Mouse (Mus musculus) heart, postnatal 0 days (tissue): Measurements from ENCODE around the gene Pik3cd. TPM values are rescaled to one million over a fixed set of nuclear protein-coding genes. Genes with fewer than 3 reads are reported as not detected.

Experiments
- ATAC-seq: fragments of 200-750 bp; cut with Nextera tagmentation; 2 replicates; pipeline ENCODE4 v1.8.0; 2017; ENCODE audit warnings: low read depth, moderate number of reproducible peaks, moderate library complexity; ENCODE audit not compliant: insufficient read depth
- DNase-seq: peaks from one replicate; pipeline ENCODE4 v3.0.0-alpha.2; 2016; ENCODE audit warnings: low spot score
- H3K27ac ChIP-seq: fragments of 300-500 bp; sonication (generic); 2 replicates; pipeline ENCODE4 v1.5.1; 2014; ENCODE audit warnings: low read depth, mild to moderate bottlenecking
- H3K27me3 ChIP-seq: fragments of 300-500 bp; sonication (generic); 2 replicates; pipeline ENCODE4 v1.6.1; 2014; ENCODE audit warnings: low read length, mixed read lengths; ENCODE audit not compliant: control insufficient read depth, insufficient read depth
- H3K36me3 ChIP-seq: fragments of 300-500 bp; sonication (generic); replicated peaks from 2 replicates; pipeline ENCODE4 v1.6.1; 2014; ENCODE audit warnings: low read length, mixed read lengths; ENCODE audit not compliant: control insufficient read depth, insufficient read depth
- H3K4me1 ChIP-seq: fragments of 300-500 bp; sonication (generic); 2 replicates; pipeline ENCODE4 v1.6.1; 2014; ENCODE audit warnings: antibody characterized with exemption; ENCODE audit not compliant: control insufficient read depth, insufficient read depth
- H3K4me2 ChIP-seq: fragments of 300-500 bp; sonication (generic); 2 replicates; pipeline ENCODE4 v1.6.1; 2014; ENCODE audit warnings: low read depth, mild to moderate bottlenecking, low read length, moderate library complexity
- H3K4me3 ChIP-seq: fragments of 300-500 bp; sonication (generic); 2 replicates; pipeline ENCODE4 v1.5.1; 2014; ENCODE audit warnings: low read depth, low read length
- H3K9ac ChIP-seq: fragments of 300-500 bp; sonication (generic); replicated peaks from 2 replicates; pipeline ENCODE4 v1.6.1; 2014; ENCODE audit warnings: low read depth, low read length, mixed read lengths
- H3K9me3 ChIP-seq: fragments of 300-500 bp; sonication (generic); replicated peaks from 2 replicates; pipeline ENCODE4 v1.6.1; 2016; ENCODE audit warnings: low read length; ENCODE audit not compliant: control insufficient read depth
- CTCF ChIP-seq: IDR thresholded peaks from 2 replicates; pipeline ENCODE4 v1.5.1; 2016; ENCODE audit warnings: antibody characterized with exemption, control low read depth, low read depth
- EP300 ChIP-seq: IDR thresholded peaks from 2 replicates; pipeline ENCODE4 v1.6.1; 2016; ENCODE audit warnings: antibody characterized with exemption, low read depth
- WGBS: fragments of 180-500 bp; shearing (Covaris S2); extraction: QIAGEN DNeasy Blood & Tissue Kit; methylation state at CpG from one replicate; pipeline ENCODE4 v1.1.7; 2014; 5-methylcytosine and 5-hydroxymethylcytosine counted together
- polyA plus RNA-seq: library from polyadenylated mRNA; unstranded; fragments of >200 nt; fragmentation: Nextera tagmentation; extraction: Ambion mirVana; gene quantifications from 2 replicates; pipeline ENCODE4 v1.2.1, GENCODE M21; 2015
- total RNA-seq: library from RNA; depleted of rRNA; stranded (reverse); fragments of >200 nt; gene quantifications from 2 replicates; pipeline ENCODE4 v1.2.3, GENCODE M21; 2014; ENCODE audit warnings: low replicate concordance

Pik3cd gene
- total and polyA plus RNA-seq, 2 experiments from 2014 or later, result 1.3 to 14.8 TPM

- Histone ChIP-seq H3K36me3 (peaks cover 70% of the 10 kb centered on the region), H3K9me3 (no peaks in the 10 kb centered on the region), H3K4me2 (no peak overlapping the region), H3K9ac (no peak overlapping the region), H3K4me1 (peaks cover 4% of the 10 kb centered on the region; the same call in 1 of the 2 replicates), H3K27ac (peak overlapping the region; percentile 52), H3K27me3 (no peaks in the 10 kb centered on the region), H3K4me3 (no peak overlapping the region)
- ATAC-seq, result peak; percentile 86
- TF ChIP-seq CTCF (peak; percentile 64), EP300 (no peak)
- DNase-seq, result peak; percentile 75
- 62% methylated on average over 17 of the region's 17 CpGs for WGBS
Observed at GRCm38 (mm10) chr4:149723855-149724731, 21.7 kb upstream of the Pik3cd start.

GRCm38 (mm10) chr4:149723021-149723390, 20.6 kb upstream of the Pik3cd start:
- no peak overlapping the region for H3K4me2 ChIP-seq
- H3K9me3 ChIP-seq, result no peaks in the 10 kb centered on the region
- no peak overlapping the region for H3K27ac ChIP-seq
- DNase-seq (no peak), ATAC-seq (no peak)
- peaks cover 4% of the 10 kb centered on the region; the same call in 1 of the 2 replicates for H3K4me1 ChIP-seq
- TF ChIP-seq CTCF (no peak), EP300 (no peak)
- H3K4me3 ChIP-seq, result no peak overlapping the region
- H3K9ac ChIP-seq, result no peak overlapping the region
- 87% methylated on average over 12 of the region's 12 CpGs for WGBS
- H3K36me3 ChIP-seq, result peaks cover 72% of the 10 kb centered on the region
- H3K27me3 ChIP-seq, result no peaks in the 10 kb centered on the region

DNA sequence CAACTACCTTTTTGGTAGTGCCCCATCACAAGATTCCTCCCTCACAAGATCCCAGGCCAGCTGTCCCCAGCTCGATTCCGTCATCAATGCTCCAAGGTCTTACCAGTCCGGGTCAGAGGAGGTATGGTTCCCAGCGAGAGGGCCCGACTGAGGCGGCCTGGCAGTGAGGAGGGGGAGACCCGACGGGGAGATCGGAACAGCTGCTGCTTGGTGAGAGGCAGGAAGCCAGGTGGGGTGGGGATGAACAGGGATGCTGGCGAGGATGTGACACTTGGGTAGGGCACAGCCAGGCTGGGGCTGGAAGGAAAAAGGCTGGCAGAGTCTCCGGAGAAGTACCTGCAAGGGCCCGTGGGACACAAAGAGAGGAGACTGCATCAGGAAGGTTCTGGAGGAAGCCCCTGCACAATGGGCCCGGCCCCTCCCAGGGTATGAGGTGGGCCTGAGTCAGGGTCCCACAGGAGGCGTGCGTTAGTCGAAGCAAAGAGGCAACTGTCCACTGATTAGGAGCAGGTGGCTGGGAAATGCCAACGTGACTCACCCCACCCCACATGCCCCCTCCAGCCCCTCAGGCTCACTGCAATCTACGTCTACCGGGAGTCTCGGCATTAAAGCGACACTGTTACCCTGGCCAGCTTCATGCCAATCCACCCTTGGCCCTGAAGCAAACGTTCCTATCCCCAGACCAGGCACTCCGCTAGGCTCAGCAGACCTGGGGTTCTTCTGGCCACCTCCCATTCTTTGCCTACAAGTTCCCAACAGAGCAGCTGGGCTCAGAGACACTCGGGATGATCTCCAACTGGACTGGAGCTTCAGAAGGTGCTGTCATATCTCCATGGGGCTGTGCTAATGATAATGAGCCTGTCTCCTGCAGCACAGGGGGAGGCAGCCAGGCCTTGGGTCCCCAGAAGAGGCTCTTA, 20.0 kb upstream of the Pik3cd start:
- Histone ChIP-seq H3K9ac (no peak overlapping the region), H3K4me2 (no peak overlapping the region), H3K27me3 (no peaks in the 10 kb centered on the region), H3K27ac (no peak overlapping the region), H3K4me3 (no peak overlapping the region), H3K9me3 (no peaks in the 10 kb centered on the region), H3K4me1 (peaks cover 4% of the 10 kb centered on the region; the same call in 1 of the 2 replicates), H3K36me3 (peaks cover 72% of the 10 kb centered on the region)
- WGBS, result 82% methylated on average over 24 of the region's 24 CpGs
- DNase-seq, result no peak
- no peak for TF ChIP-seq CTCF
- TF ChIP-seq EP300, result no peak
- no peak for ATAC-seq

GRCm38 (mm10) chr4:149721163-149721562, 18.8 kb upstream of the Pik3cd start:
- Histone ChIP-seq H3K4me1 (peaks cover 4% of the 10 kb centered on the region; the same call in 1 of the 2 replicates), H3K9me3 (no peaks in the 10 kb centered on the region), H3K27ac (no peak overlapping the region), H3K27me3 (no peaks in the 10 kb centered on the region), H3K9ac (no peak overlapping the region), H3K4me3 (no peak overlapping the region), H3K36me3 (peaks cover 73% of the 10 kb centered on the region), H3K4me2 (no peak overlapping the region)
- no peak for ATAC-seq
- no peak for DNase-seq
- WGBS, result 62% methylated on average over 8 of the region's 8 CpGs
- TF ChIP-seq EP300 (no peak), CTCF (no peak)

- ATAC-seq (no peak), DNase-seq (no peak)
- H3K27ac ChIP-seq, result no peak overlapping the region
- peaks cover 74% of the 10 kb centered on the region for H3K36me3 ChIP-seq
- no peak overlapping the region for H3K4me3 ChIP-seq
- H3K4me2 ChIP-seq, result no peak overlapping the region
- peaks cover 4% of the 10 kb centered on the region; the same call in 1 of the 2 replicates for H3K4me1 ChIP-seq
- TF ChIP-seq CTCF (peak; percentile 49), EP300 (no peak)
- no peaks in the 10 kb centered on the region for H3K27me3 ChIP-seq
- no peaks in the 10 kb centered on the region for H3K9me3 ChIP-seq
- 72% methylated on average over 6 of the region's 6 CpGs for WGBS
- no peak overlapping the region for H3K9ac ChIP-seq
Observed at GRCm38 (mm10) chr4:149719686-149720085, 17.3 kb upstream of the Pik3cd start.
